Mouse (Mus musculus) spleen, postnatal 4 days (tissue): ENCODE data around the gene Wee1.
A peak's percentile ranks its signal among the peaks of the same experiment; 100 is the strongest.
"Not testable (repeated sequence)": the region's sequence is repeated elsewhere in the genome, so short reads cannot be mapped to it uniquely, and the experiment has no call there.

Experiments
- DNase-seq, 2 experiments: peaks; one replicate each; pipeline ENCODE4 v3.0.0; 2022; ENCODE audit warnings: low spot score in 2 of 2

Wee1 gene

DNA sequence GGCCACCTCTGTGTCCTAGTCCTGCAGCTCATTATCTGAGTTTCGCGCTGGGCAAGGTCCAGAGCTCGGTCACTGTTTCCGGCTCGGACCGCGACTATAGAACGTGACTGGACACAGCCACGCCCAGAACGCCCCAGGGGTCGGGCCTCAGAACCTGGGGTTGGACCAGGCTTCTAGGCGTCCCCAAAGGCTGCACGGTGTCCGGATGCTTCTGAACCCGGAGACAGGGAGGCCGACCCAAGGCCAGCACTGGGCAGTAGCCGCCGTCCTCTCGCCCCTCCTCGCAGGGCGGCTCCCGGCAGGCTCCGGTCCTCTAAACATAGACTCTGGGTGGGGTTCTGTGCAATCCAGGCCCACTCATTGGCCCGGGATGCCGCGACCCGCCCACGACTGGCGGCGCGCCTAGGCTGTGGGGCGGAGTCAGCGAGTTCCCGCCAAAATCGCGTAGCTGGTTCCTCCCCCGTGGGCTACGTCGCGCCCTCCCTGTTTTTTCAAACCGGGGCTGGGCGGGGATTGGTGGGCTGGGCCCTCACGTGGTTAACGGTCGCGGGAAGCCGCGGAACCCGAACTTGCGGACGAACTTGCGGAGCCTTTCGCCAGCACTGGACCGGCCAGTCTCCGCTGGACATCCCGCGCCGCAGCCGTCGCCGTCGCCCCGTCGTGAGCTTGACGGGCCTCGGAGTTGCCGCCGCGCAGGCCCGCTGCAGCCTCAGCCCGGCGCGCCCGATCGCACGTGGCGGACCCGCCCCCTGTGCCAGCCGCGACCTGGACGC is at the start of gene Wee1:
Gene Wee1, plus strand, starts transcription at position 531 of the 773 bp plus-strand sequence.
- DNase-seq, result peak; percentile 99

DNA sequence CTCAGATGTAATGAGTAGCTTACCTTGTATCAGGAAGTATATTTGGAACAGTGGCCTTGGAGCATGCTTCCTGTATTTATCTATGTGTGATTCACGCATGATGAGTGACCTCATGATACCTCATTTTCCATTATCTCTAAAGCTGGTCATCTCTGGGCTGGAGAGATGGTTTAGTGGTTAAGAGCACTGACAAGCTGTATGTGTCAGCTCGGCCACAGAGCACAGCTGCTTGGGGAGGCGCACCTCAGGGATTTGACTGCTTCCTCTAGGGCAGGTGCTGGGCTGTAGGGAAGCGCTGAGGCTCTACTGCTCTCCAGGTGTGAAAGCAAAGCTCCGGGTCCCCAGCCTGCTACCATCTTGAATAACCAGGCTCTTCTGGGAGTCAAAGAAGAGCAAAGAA is 43.7 kb upstream of the Wee1 start:
- DNase-seq, result no peak

DNA sequence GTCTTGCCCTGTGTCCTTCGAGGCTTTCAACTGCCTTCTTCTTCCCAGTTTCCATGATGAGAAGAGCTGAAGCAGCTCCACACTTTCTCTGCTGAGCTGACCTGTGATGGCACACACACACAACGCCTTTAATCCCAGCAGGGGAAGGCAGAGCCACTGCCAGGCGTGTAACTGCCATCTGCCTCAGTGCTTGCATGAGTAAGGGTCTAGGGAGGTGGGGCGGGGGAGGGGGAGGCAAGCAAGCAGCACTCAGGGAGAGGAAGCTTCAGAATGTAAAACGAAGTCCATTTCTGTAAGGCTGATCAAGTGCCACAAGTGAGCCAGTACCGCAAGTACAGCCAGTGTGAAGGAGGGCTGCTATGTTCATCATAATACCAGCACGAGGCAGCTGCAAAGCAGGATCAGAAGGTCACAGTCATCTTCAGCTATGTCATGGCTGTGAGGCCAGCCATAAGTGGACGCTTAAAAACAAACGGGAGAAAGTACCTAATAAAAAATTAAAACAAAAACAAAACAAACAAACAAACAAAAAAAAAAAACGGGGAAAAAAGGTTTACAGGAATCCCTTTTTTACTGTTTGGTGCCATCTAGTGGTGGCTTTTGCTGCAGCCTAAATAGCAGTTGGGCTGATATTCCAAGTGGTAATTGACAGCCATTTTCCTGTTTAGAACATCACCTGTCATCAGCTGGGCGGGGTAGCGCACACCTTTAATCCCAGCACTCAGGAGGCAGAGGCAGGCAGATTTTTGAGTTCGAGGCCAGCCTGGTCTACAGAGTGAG is 38.3 kb upstream of the Wee1 start:
- DNase-seq, result peak; percentile 50 to 80

DNA sequence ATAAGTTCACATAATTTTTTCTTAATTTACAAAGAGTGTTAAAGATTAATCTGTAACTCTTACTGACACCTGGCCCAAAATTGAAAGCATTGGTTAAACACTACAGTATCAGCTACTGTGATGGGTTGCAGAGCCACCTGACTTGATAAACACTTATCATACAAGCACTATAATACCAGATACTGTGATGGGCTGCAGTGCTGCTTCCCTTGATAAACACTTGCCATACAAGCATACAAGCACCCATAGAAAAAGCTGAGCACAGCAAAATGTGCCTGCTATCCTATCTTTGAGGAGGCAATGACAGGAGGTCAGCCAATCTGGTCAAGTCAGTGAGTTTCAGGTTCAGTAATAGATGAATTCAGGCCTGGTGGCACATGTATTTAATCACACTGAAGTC is 36.6 kb upstream of the Wee1 start:
- no peak for DNase-seq

DNA sequence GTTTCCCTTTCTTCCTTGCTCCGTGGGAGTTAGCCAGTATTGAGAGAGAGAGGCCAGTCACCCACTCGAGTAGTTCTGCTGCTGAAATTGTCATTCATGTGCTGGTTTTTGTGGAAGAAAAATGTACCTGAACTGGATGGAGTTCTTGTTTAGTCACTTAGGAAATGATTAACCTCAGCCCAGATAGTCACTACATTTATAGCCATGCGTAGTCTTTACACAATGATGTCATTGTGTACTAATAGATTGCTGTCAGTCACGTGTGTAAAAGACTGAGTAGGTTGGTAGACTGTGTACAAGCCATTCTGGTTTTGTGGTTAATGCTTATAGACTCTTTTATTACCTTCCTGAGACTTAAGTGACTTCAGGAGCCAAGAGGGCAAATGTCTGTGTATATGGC is 33.9 kb upstream of the Wee1 start:
- DNase-seq, result no peak

DNA sequence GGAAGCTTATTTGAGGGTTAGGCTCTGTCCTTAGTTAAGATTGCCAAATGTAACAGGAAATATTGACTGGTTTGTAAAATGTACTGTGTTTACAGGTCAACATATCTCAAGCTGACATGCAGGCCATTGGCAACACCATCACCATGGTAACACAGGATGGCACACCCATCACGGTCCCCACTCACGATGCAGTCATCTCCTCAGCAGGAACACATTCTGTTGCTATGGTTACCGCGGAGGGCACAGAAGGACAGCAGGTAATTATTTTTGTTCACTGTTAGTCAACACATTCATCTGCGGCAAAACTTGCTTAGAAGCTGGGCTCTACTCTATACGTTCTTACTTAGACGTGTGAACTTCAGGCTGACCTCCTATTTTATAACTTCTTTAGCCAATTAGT is 30.2 kb upstream of the Wee1 start:
- no peak for DNase-seq

DNA sequence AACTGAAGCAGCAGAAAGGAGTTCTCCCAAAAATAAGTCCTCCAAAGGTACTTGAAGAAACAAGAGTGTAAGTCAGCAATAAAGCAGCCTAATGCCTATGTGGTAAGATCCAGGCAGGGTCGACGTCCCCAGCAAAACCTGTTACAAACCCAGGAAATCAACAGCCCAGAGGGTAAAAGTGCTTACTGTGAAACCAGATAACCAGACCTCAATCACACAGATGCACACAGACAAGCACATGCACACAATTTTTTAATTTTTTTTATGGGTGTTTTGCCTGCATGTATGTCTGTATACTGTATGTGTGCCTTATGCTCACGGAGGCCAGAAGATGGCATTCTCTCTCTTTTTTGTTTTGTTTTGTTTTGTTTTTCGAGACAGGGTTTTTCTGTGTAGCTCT is 25.5 kb upstream of the Wee1 start:
- DNase-seq, result no peak

DNA sequence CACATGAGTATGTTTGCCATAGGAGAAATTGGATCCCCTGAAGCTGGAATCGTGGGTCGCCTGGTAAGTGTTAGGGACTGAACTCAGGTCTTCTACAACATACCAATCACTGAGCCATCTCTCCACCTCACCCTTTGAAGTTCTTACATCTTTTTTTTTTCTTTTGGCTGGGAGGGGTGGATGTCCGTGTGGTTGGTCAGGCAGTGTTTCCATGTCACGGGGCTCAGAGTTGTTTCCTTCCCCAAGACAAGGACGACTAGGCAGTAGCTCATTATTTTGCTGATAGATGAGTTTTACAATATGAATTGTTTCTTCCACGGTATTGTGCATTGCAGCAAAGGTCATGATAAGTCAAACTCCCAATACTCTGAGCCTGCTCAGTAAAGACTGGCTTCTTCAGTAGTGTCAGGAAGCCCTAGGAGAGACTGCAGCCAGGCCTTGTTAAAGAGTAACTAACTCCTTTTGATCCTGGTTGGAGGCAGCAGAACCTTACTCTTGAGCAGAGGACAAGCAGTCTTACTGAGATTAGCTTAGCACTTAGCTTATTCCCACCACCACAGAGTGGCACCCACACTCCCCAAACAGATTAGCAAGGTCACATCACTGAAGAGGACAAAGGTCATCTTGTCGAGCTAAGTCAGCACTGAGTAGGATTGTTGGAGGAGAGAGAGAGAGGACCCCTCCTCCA is 24.6 kb upstream of the Wee1 start:
- DNase-seq, result no peak

DNA sequence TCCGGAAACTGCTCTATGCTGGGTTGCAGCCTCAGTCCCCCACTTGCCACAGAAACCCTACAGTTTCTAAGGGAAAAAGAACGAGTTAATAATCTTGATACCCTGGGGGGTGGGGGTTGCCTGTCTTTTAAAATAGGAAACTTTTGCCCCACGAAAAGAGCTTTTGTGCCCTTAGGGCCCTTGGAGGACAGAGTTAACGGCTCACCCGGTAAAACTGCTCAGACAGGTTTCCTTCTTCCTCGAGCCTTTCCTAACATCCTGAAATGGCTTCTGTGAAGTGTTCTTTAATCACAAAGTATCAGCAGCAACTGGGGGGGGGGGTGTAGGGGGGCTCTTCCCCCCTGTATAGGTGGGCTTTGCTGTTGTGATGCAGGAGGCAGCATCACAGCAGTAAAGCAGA is 21.0 kb upstream of the Wee1 start:
- no peak for DNase-seq

DNA sequence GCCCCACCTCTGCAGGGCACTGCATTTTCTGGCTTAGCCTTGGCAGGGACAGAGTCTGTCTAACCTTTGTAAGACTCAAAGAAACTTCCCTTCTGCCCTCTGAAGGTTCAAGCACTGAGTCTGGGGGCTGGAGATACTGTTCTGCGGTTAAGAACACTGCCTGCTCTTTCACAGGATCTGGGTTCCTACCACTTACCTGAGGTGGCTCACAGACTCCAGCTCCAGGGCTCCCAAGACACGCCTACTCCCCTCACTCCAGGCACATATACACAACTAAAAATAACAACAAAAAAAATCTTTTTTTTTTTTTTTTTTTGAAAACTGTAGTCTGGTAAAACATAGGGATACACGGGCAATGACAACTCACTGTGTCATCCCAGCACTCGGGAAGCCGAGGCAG is 20.6 kb upstream of the Wee1 start:
- DNase-seq, result no peak

DNA sequence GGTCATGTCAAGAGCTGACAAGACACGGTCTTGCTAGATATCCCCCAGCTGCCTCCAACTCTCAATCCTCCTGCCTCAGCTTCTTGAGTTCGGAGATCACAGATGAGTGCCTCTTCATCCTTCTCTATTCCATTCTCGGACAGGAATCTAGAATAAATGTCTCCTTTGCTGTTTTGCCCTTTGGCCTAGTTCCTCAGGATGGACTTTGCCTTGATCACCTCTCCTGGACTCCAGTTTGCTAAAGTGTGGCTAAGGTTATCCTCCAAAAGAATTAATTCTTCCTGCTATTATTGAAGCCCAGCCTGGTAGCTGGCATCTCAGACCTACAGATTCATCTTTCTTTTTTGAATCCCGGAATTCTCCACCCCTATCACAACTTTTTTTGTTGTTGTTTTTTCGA is 16.8 kb upstream of the Wee1 start:
- DNase-seq, result no peak

DNA sequence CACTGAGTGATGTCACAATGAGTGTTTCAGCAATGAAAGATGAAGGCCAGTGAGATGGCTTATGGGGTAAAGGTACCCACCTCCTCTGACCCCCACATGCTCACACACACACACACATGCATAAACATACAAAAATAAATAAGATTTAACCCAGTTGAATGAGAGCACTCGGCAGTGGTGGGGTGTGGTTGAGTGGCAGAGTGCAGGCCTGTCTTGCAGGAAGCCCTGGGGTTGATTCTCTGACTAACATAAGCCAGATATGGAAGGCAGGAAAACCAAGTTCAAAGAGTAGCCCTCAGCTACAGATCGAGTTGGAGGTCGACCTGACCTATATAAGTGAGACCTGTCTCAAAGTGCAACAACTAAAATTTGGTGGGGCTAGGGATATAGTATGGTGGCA is 15.2 kb upstream of the Wee1 start:
- DNase-seq, result no peak

DNA sequence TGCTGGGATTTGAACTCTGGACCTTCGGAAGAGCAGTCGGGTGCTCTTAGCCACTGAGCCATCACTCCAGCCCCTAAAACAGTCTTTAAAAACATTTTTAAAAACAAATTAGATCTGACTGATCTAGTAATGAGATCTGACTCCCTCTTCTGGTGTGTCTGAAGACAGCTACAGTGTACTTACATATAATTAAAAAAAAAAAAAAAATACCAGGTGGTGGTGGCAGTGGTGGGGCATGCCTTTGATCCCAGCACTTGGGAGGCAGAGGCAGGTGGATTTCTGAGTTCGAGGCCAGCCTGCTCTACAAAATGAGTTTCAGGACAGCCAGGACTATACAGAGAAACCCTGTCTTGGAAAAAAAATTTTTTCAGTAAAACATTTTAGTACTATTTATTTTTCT is 13.3 kb upstream of the Wee1 start:
- not testable (repeated sequence) for DNase-seq

DNA sequence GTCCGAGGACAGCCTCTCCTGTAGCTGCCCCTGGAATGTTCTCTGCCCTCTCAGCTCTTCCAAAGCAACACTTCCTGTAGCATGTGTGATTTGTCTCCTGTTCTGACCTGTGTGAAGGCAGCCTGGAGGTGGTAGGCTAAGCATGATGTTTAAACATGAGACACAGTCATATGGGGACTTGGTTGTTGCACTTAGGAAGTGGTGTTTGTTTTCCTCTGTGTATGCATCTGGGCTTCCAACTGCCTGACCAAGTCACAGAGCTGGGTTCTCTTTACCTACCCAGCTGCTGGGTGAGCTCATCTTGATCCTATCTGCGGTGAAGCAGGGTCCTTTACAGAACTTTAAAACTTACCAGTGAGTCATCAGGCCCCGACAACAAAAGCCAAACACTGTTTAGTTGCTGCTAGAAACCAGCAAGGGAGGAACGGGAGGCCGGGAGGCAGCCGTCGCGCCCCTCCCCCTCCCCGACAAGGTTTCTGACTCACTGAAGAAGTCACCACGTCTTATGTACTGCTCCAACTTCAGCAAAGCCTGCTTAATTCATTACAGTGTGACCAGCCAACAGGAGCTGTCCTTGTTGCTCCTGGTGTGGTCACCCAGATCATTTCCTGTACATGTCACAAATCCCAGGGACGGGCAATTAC is 12.8 kb upstream of the Wee1 start:
- DNase-seq, result peak; percentile 36 to 73

DNA sequence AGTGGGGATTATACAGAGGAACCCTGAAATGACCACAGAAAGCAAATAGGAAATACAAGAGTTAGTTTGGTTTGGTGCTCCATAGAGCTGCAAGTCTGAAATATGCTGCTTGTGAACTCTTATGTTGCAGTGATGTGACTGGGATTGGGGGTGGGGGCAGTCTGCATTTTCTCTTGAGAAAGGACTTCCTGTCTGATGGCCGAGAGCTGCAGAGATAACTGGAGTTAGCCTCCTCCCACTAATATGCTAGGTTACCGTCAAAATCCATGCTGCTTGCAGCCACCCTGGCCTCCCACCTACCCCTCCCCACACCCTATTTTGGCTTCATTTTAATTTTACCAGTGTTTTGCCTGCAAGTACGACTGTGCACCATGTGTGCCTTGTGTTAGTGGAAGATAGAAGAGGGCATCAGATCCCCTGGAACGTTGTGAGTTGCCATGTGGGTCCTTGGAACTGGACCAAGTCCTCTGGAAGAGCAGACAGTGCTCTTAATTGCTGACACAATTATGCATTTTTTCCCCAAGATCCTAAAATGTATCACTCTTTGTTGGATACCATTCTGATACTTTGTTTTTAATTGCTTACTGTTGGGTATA is 11.7 kb upstream of the Wee1 start:
- no peak for DNase-seq

DNA sequence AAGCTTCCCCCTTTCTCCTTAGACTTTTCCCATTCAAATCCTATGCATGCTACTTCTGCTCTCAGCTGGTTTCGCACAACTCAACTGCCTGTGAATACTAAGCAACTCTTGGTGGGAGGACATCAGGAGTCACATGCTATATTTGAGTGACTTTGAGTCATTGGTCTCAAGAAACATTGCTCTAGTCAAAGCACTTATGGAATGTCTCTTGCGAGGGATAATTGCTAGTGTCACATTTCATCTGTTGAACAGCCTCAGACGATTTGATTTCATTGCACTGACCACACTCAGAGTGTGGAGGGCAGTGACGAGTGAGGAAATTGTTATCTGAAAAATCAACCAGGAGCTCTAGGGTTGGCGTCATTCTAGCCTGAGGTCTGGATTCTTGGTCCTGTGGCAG is 7.1 kb upstream of the Wee1 start:
- DNase-seq, result no peak

DNA sequence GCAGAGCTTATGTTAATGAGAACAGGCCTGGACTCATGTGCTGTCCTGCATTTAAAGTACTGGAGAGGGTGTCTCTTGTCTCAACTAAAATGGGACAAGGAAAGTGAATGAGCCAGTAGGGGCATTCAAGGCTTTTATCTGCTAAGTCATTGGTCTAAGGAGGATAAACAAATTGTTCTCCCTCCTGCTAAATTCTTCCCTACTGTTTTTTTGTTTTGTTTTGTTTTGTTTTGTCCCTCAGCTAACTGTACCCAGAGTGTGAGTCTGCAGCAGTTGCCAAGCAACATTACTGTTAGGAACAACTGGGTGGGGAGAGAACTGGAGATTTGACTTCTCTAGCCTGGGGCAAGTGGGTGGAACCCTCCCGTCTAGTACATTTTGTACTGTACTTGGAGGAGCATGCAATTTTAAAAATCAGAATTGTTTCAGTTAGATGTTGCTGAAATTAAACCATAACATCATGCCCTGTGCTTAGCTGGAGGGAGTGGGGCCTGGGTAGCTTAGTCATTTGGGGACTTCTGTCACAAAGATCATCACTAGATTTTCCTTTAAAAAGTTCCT is 5.0 kb upstream of the Wee1 start:
- DNase-seq, result no peak

DNA sequence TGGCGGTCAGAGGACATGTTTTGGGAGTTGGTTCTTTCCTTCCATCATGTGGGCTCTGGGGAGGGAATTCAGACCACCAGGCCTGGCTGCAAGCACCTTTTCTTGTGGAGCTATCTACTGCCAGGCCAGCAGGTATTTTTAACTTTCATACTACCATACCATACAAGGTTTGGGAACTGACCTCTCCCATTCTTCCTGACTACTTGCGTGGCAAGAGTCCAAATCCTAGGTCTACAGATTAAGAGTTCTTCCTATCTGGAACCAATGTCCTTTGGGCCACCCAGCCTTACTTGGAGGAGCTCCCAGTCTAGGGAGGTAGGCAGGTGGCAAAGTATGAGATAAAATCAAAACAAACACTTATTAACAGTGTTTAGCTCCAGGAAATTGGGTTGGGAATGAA is 3.4 kb upstream of the Wee1 start:
- no peak for DNase-seq

DNA sequence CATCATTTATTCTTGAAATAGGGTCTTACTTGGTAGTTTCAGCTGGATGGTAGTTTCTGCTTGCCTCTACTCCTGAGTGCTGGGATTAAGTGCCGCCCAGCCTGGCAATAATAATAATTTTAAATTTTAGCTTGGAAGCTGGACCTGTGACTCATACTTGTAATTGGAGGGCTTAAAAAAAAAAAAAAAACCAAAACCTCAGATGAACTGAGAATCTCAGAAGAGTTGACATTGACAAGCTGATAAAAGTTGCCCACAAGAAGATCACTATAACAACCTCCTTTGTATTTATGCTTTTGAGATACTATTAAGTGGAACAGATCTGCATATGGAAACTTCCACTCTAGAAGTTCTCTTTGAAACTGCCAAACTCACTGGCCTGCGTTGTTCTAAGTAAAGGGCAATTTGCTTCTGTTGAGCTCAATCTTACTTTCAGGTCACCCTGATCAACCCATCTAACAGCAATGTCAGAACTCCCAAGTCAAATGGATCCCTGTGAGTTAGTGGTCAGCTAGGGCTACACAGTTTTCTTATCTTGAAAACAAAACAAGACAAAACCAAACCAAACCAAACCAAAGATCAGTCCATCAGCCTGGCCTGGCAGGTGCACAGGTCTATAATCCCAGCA is 1.6 kb upstream of the Wee1 start:
- no peak for DNase-seq

DNA sequence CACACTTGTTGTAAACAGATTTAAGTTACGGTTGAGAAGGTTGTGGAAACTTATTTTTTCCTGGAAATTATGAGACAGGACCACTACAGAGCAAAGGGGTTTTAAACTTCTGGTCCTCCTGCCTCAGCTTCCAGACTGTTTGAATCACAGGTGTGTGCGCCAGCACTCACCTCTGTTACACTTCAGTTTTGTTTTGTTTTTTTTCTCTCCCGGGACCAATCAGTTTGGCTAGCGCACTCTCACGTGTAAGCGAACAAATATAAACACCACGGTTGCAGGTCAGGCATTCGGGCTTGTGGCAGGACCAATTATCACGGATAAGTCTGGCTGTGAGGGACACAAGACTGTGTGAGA is 707 bp upstream of the Wee1 start:
- no peak for DNase-seq

DNA sequence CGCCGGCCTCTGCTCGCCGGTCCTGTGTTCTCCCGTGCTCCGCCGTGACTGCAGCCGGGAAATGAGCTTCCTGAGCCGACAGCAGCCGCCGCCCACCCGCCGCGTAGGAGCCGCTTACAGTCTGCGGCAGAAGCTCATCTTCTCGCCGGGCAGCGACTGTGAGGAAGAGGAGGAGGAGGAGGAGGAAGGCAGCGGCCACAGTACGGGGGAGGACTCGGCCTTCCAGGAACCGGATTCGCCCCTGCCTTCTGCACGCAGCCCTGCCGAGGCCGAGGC is 381 bp downstream of the Wee1 start:
- no peak for DNase-seq
